Mouse (Mus musculus) limb, embryonic 11.5 days (tissue): ENCODE results near the gene Fam173b. TPM values are rescaled to one million over a fixed set of nuclear protein-coding genes. Genes with fewer than 3 reads are reported as not detected.

ENCODE experiments used
- ATAC-seq: fragments of 200-750 bp; cut with Nextera tagmentation; 2 replicates; pipeline ENCODE4 v1.8.0; 2017; ENCODE audit warnings: low read depth; ENCODE audit not compliant: insufficient number of reproducible peaks, low FRiP score, low TSS enrichment
- DNase-seq: peaks from one replicate; pipeline ENCODE4 v3.0.0-alpha.2; 2015; ENCODE audit warnings: low spot score
- H3K27ac ChIP-seq: fragments of 300-500 bp; sonication (generic); replicated peaks from 2 replicates; pipeline ENCODE4 v1.5.1; 2014; ENCODE audit warnings: low read depth, mild to moderate bottlenecking, low read length
- H3K27me3 ChIP-seq: fragments of 300-500 bp; sonication (generic); 2 replicates; pipeline ENCODE4 v1.6.1; 2014; ENCODE audit warnings: mild to moderate bottlenecking, low read length, mixed read lengths; ENCODE audit not compliant: control insufficient read depth, insufficient read depth
- H3K36me3 ChIP-seq: fragments of 300-500 bp; sonication (generic); 2 replicates; pipeline ENCODE4 v1.6.1; 2014; ENCODE audit warnings: mild to moderate bottlenecking, low read length, moderate library complexity, mixed read lengths; ENCODE audit not compliant: control insufficient read depth, insufficient read depth
- H3K4me1 ChIP-seq: fragments of 300-500 bp; sonication (generic); 2 replicates; pipeline ENCODE4 v1.6.1; 2014; ENCODE audit warnings: low read length, mixed read lengths; ENCODE audit not compliant: control insufficient read depth, insufficient read depth
- H3K4me2 ChIP-seq: fragments of 300-500 bp; sonication (generic); 2 replicates; pipeline ENCODE4 v1.6.1; 2014; ENCODE audit warnings: low read depth, mild to moderate bottlenecking, moderate library complexity; ENCODE audit not compliant: severe bottlenecking
- H3K4me3 ChIP-seq: fragments of 300-500 bp; sonication (generic); 2 replicates; pipeline ENCODE4 v1.5.1; 2014; ENCODE audit warnings: low read depth, low read length
- H3K9ac ChIP-seq: fragments of 300-500 bp; sonication (generic); 2 replicates; pipeline ENCODE4 v1.6.1; 2014; ENCODE audit warnings: mild to moderate bottlenecking, low read length
- H3K9me3 ChIP-seq: fragments of 300-500 bp; sonication (generic); 2 replicates; pipeline ENCODE4 v1.6.1; 2016; ENCODE audit warnings: low read length; ENCODE audit not compliant: control insufficient read depth
- WGBS: fragments of 180-500 bp; shearing (Covaris S2); extraction: QIAGEN DNeasy Blood & Tissue Kit; methylation state at CpG from one replicate; pipeline ENCODE4 v1.1.7; 2014; 5-methylcytosine and 5-hydroxymethylcytosine counted together
- polyA plus RNA-seq: library from polyadenylated mRNA; unstranded; fragments of >200 nt; fragmentation: Nextera tagmentation; extraction: Ambion mirVana; gene quantifications from 2 replicates; pipeline ENCODE4 v1.2.1, GENCODE M21; 2014

Fam173b gene
- polyA plus RNA-seq, 1 experiment from 2014 or later, result 14.5 TPM

GRCm38 (mm10) chr15:31611976-31612375 is 10.3 kb downstream of the Fam173b start:
- Histone ChIP-seq H3K27ac (no peak overlapping the region), H3K9ac (no peak overlapping the region), H3K4me2 (no peak overlapping the region), H3K27me3 (no peaks in the 10 kb centered on the region), H3K9me3 (no peaks in the 10 kb centered on the region), H3K4me3 (no peak overlapping the region), H3K4me1 (no peaks in the 10 kb centered on the region), H3K36me3 (no peaks in the 10 kb centered on the region; the same call in 1 of the 2 replicates)
- no peak for DNase-seq
- no peak for ATAC-seq
- WGBS, result 87% methylated on average over 4 of the region's 4 CpGs

GRCm38 (mm10) chr15:31613826-31614453 is 12.3 kb downstream of the Fam173b start:
- 88% methylated on average over 6 of the region's 6 CpGs for WGBS
- Histone ChIP-seq H3K4me1 (no peaks in the 10 kb centered on the region), H3K4me2 (no peak overlapping the region), H3K9me3 (no peaks in the 10 kb centered on the region), H3K4me3 (no peak overlapping the region), H3K27me3 (no peaks in the 10 kb centered on the region), H3K36me3 (no peaks in the 10 kb centered on the region; the same call in 1 of the 2 replicates), H3K9ac (no peak overlapping the region), H3K27ac (no peak overlapping the region)
- DNase-seq, result no peak
- no peak for ATAC-seq

GRCm38 (mm10) chr15:31614666-31615065 is 13.0 kb downstream of the Fam173b start:
- no peak overlapping the region for H3K27ac ChIP-seq
- no peaks in the 10 kb centered on the region for H3K9me3 ChIP-seq
- DNase-seq, result no peak
- H3K36me3 ChIP-seq, result no peaks in the 10 kb centered on the region; the same call in 1 of the 2 replicates
- 72% methylated on average over 2 of the region's 2 CpGs for WGBS
- ATAC-seq, result no peak
- no peaks in the 10 kb centered on the region for H3K27me3 ChIP-seq
- no peak overlapping the region for H3K4me3 ChIP-seq
- H3K9ac ChIP-seq, result no peak overlapping the region
- H3K4me2 ChIP-seq, result no peak overlapping the region
- H3K4me1 ChIP-seq, result no peaks in the 10 kb centered on the region

- no peaks in the 10 kb centered on the region for H3K27me3 ChIP-seq
- DNase-seq (no peak), ATAC-seq (no peak)
- no peak overlapping the region for H3K4me2 ChIP-seq
- H3K4me3 ChIP-seq, result no peak overlapping the region
- no peaks in the 10 kb centered on the region for H3K4me1 ChIP-seq
- no peaks in the 10 kb centered on the region for H3K9me3 ChIP-seq
- H3K9ac ChIP-seq, result no peak overlapping the region
- no peaks in the 10 kb centered on the region; the same call in 1 of the 2 replicates for H3K36me3 ChIP-seq
- H3K27ac ChIP-seq, result no peak overlapping the region
- 90% methylated on average over 9 of the region's 9 CpGs for WGBS
Measured at GRCm38 (mm10) chr15:31617261-31617660, 15.6 kb downstream of the Fam173b start.

- no peak for ATAC-seq
Measured at GRCm38 (mm10) chr15:31619521-31619920, 17.9 kb downstream of the Fam173b start.

GRCm38 (mm10) chr15:31627277-31628154 is 25.9 kb downstream of the Fam173b start:
- 56% methylated on average over 12 of the region's 12 CpGs for WGBS
- H3K4me2 ChIP-seq, result no peak overlapping the region
- 0 out of 2 replicates have a peak, but pooled peaks cover 3% of the 10 kb centered on the region for H3K4me1 ChIP-seq
- DNase-seq (peak; percentile 35), ATAC-seq (no peak)
- H3K4me3 ChIP-seq, result no peak overlapping the region
- no peaks in the 10 kb centered on the region for H3K36me3 ChIP-seq
- no peak overlapping the region for H3K9ac ChIP-seq
- H3K9me3 ChIP-seq, result no peaks in the 10 kb centered on the region
- no peaks in the 10 kb centered on the region for H3K27me3 ChIP-seq
- no peak overlapping the region for H3K27ac ChIP-seq

More at GRCm38 (mm10) chr15:31619521-31619920, 17.9 kb downstream of the Fam173b start:
- Histone ChIP-seq H3K9ac (no peak overlapping the region), H3K4me1 (no peaks in the 10 kb centered on the region), H3K4me2 (no peak overlapping the region), H3K4me3 (no peak overlapping the region), H3K9me3 (no peaks in the 10 kb centered on the region), H3K27me3 (no peaks in the 10 kb centered on the region), H3K27ac (no peak overlapping the region), H3K36me3 (no peaks in the 10 kb centered on the region; the same call in 1 of the 2 replicates)
- no peak for DNase-seq
- 92% methylated on average over 8 of the region's 8 CpGs for WGBS

GRCm38 (mm10) chr15:31628180-31628579 is 26.5 kb downstream of the Fam173b start:
- Histone ChIP-seq H3K36me3 (no peaks in the 10 kb centered on the region), H3K4me3 (no peak overlapping the region), H3K27ac (no peak overlapping the region), H3K9me3 (no peaks in the 10 kb centered on the region), H3K27me3 (no peaks in the 10 kb centered on the region), H3K9ac (no peak overlapping the region), H3K4me1 (0 out of 2 replicates have a peak, but pooled peaks cover 3% of the 10 kb centered on the region), H3K4me2 (no peak overlapping the region)
- 72% methylated on average over 10 of the region's 10 CpGs for WGBS
- ATAC-seq, result no peak
- DNase-seq, result no peak

- 94% methylated on average over 3 of the region's 3 CpGs for WGBS
- no peak overlapping the region for H3K4me2 ChIP-seq
Measured at GRCm38 (mm10) chr15:31629556-31629955, 27.9 kb downstream of the Fam173b start.

More at GRCm38 (mm10) chr15:31629556-31629955, 27.9 kb downstream of the Fam173b start:
- 0 out of 2 replicates have a peak, but pooled peaks cover 3% of the 10 kb centered on the region for H3K4me1 ChIP-seq
- ATAC-seq, result no peak
- H3K36me3 ChIP-seq, result no peaks in the 10 kb centered on the region
- H3K9ac ChIP-seq, result no peak overlapping the region
- no peaks in the 10 kb centered on the region for H3K9me3 ChIP-seq
- no peak overlapping the region for H3K4me3 ChIP-seq
- no peaks in the 10 kb centered on the region for H3K27me3 ChIP-seq
- H3K27ac ChIP-seq, result no peak overlapping the region
- DNase-seq, result no peak
